Mouse (Mus musculus): ENCODE measurements at regions not wholly inside any gene's neighbourhood (a gene's known extent, or its start where the extent isn't known, plus 50 kb on each side); places are given as distances from the start of the nearest gene placed in this dataset.

GRCm38 (mm10) chr14:66475026-66475425 is 466.0 kb upstream of the Gulo start:
- 85% methylated on average over 1 of the region's 1 CpGs for WGBS
- no peak overlapping the region for H3K4me3 ChIP-seq
- no peaks in the 10 kb centered on the region for H3K36me3 ChIP-seq
- no peak for DNase-seq (ENCODE audit: low spot score)
- H3K9me3 ChIP-seq: peaks cover 2% of the 10 kb centered on the region; the same call in 1 of the 2 replicates
- H3K27me3 ChIP-seq (ENCODE audit: insufficient read depth, poor library complexity, severe bottlenecking): no peaks in the 10 kb centered on the region
- no peak overlapping the region for H3K27ac ChIP-seq
- H3K4me1 ChIP-seq (replicated peaks): peaks cover 26% of the 10 kb centered on the region

GRCm38 (mm10) chr14:66473251-66473550 is 464.2 kb upstream of the Gulo start:
- H3K9me3 ChIP-seq: peaks cover 5% of the 10 kb centered on the region; the same call in 1 of the 2 replicates
- H3K27me3 ChIP-seq (ENCODE audit: insufficient read depth, poor library complexity, severe bottlenecking): no peaks in the 10 kb centered on the region
- H3K4me3 ChIP-seq: no peak overlapping the region
- H3K4me1 ChIP-seq (replicated peaks): peaks cover 14% of the 10 kb centered on the region
- WGBS: 43% methylated on average over 1 of the region's 1 CpGs
- peak overlapping the region; percentile 81 for H3K27ac ChIP-seq
- H3K36me3 ChIP-seq: no peaks in the 10 kb centered on the region
- DNase-seq (ENCODE audit: low spot score): peak; percentile 20

- WGBS: 57% methylated on average over 5 of the region's 5 CpGs
- H3K36me3 ChIP-seq: no peaks in the 10 kb centered on the region
- peaks cover 5% of the 10 kb centered on the region; the same call in 1 of the 2 replicates for H3K9me3 ChIP-seq
- peaks cover 12% of the 10 kb centered on the region for H3K4me1 ChIP-seq (replicated peaks)
- H3K4me3 ChIP-seq: no peak overlapping the region
- H3K27me3 ChIP-seq (ENCODE audit: insufficient read depth, poor library complexity, severe bottlenecking): no peaks in the 10 kb centered on the region
- peak overlapping the region; percentile 81 for H3K27ac ChIP-seq
- peak; percentile 29 for DNase-seq (ENCODE audit: low spot score)
These were observed 463.7 kb upstream of the Gulo start for GRCm38 (mm10) chr14:66472537-66473250.

GRCm38 (mm10) chr14:66462081-66462480 is 453.1 kb upstream of the Gulo start:
- 83% methylated on average over 5 of the region's 5 CpGs for WGBS
- peaks cover 10% of the 10 kb centered on the region for H3K9me3 ChIP-seq
- peak overlapping the region; percentile 82 for H3K27ac ChIP-seq
- no peaks in the 10 kb centered on the region for H3K27me3 ChIP-seq (ENCODE audit: insufficient read depth, poor library complexity, severe bottlenecking)
- no peaks in the 10 kb centered on the region for H3K36me3 ChIP-seq
- no peak for DNase-seq (ENCODE audit: low spot score)
- H3K4me3 ChIP-seq: no peak overlapping the region
- H3K4me1 ChIP-seq (replicated peaks): peaks cover 19% of the 10 kb centered on the region

- H3K27me3 ChIP-seq (ENCODE audit: insufficient read depth, poor library complexity, severe bottlenecking): no peaks in the 10 kb centered on the region
- H3K9me3 ChIP-seq: peaks cover 10% of the 10 kb centered on the region
- DNase-seq (ENCODE audit: low spot score): peak; percentile 45
- H3K4me1 ChIP-seq (replicated peaks): peaks cover 19% of the 10 kb centered on the region
- 29% methylated on average over 3 of the region's 3 CpGs for WGBS
- no peaks in the 10 kb centered on the region for H3K36me3 ChIP-seq
- H3K4me3 ChIP-seq: no peak overlapping the region
- H3K27ac ChIP-seq: peak overlapping the region; percentile 81
These were observed 451.8 kb upstream of the Gulo start for GRCm38 (mm10) chr14:66460795-66461194.

- 94% methylated on average over 4 of the region's 4 CpGs for WGBS
- Histone ChIP-seq H3K4me1 (replicated peaks) (peaks cover 19% of the 10 kb centered on the region), H3K9me3 (peaks cover 10% of the 10 kb centered on the region), H3K36me3 (no peaks in the 10 kb centered on the region), H3K27me3 (ENCODE audit: insufficient read depth, poor library complexity, severe bottlenecking) (no peaks in the 10 kb centered on the region), H3K27ac (no peak overlapping the region), H3K4me3 (no peak overlapping the region)
- DNase-seq (ENCODE audit: low spot score): no peak
These were observed 449.7 kb upstream of the Gulo start for GRCm38 (mm10) chr14:66458696-66459095.

- DNase-seq (ENCODE audit: low spot score): no peak
- no peak overlapping the region for H3K27ac ChIP-seq
- H3K4me1 ChIP-seq (replicated peaks): peaks cover 19% of the 10 kb centered on the region
- WGBS: 90% methylated on average over 6 of the region's 6 CpGs
- H3K4me3 ChIP-seq: no peak overlapping the region
- peaks cover 14% of the 10 kb centered on the region for H3K9me3 ChIP-seq
- H3K27me3 ChIP-seq (ENCODE audit: insufficient read depth, poor library complexity, severe bottlenecking): no peaks in the 10 kb centered on the region
- no peaks in the 10 kb centered on the region for H3K36me3 ChIP-seq
These were observed 448.3 kb upstream of the Gulo start for GRCm38 (mm10) chr14:66457300-66457699.

GRCm38 (mm10) chr14:66452828-66453227 is 443.8 kb upstream of the Gulo start:
- no peak overlapping the region for H3K4me3 ChIP-seq
- 0 out of 2 replicates have a peak, but pooled peaks cover 2% of the 10 kb centered on the region for H3K4me1 ChIP-seq (replicated peaks)
- no peak for DNase-seq (ENCODE audit: low spot score)
- H3K27me3 ChIP-seq (ENCODE audit: insufficient read depth, poor library complexity, severe bottlenecking): no peaks in the 10 kb centered on the region
- H3K9me3 ChIP-seq: peaks cover 5% of the 10 kb centered on the region; the same call in 1 of the 2 replicates
- H3K36me3 ChIP-seq: no peaks in the 10 kb centered on the region
- no peak overlapping the region for H3K27ac ChIP-seq
- WGBS: 87% methylated on average over 3 of the region's 3 CpGs

GRCm38 (mm10) chr14:66450351-66450750 is 441.3 kb upstream of the Gulo start:
- Histone ChIP-seq H3K36me3 (no peaks in the 10 kb centered on the region), H3K9me3 (peaks cover 5% of the 10 kb centered on the region; the same call in 1 of the 2 replicates), H3K27me3 (ENCODE audit: insufficient read depth, poor library complexity, severe bottlenecking) (no peaks in the 10 kb centered on the region), H3K4me1 (replicated peaks) (0 out of 2 replicates have a peak, but pooled peaks cover 2% of the 10 kb centered on the region), H3K27ac (no peak overlapping the region), H3K4me3 (no peak overlapping the region)
- DNase-seq (ENCODE audit: low spot score): no peak
- WGBS: 59% methylated on average over 10 of the region's 10 CpGs

- WGBS: 42% methylated on average over 1 of the region's 1 CpGs
- Histone ChIP-seq H3K9me3 (no peaks in the 10 kb centered on the region), H3K36me3 (no peaks in the 10 kb centered on the region), H3K4me1 (replicated peaks) (no peaks in the 10 kb centered on the region), H3K27ac (no peak overlapping the region), H3K27me3 (ENCODE audit: insufficient read depth, poor library complexity, severe bottlenecking) (no peaks in the 10 kb centered on the region), H3K4me3 (no peak overlapping the region)
- DNase-seq (ENCODE audit: low spot score): no peak
These were observed 433.6 kb upstream of the Gulo start for GRCm38 (mm10) chr14:66442576-66442975.

GRCm38 (mm10) chr14:66441825-66442224 is 432.8 kb upstream of the Gulo start:
- no peak for DNase-seq (ENCODE audit: low spot score)
- 67% methylated on average over 4 of the region's 4 CpGs for WGBS
- Histone ChIP-seq H3K27ac (peak overlapping the region; percentile 42; the same call in 1 of the 2 replicates), H3K4me3 (no peak overlapping the region), H3K4me1 (replicated peaks) (no peaks in the 10 kb centered on the region), H3K27me3 (ENCODE audit: insufficient read depth, poor library complexity, severe bottlenecking) (no peaks in the 10 kb centered on the region), H3K36me3 (no peaks in the 10 kb centered on the region), H3K9me3 (no peaks in the 10 kb centered on the region)

GRCm38 (mm10) chr14:66438572-66438971 is 429.6 kb upstream of the Gulo start:
- Histone ChIP-seq H3K9me3 (no peaks in the 10 kb centered on the region), H3K4me1 (replicated peaks) (no peaks in the 10 kb centered on the region), H3K4me3 (no peak overlapping the region), H3K27ac (no peak overlapping the region), H3K27me3 (ENCODE audit: insufficient read depth, poor library complexity, severe bottlenecking) (no peaks in the 10 kb centered on the region), H3K36me3 (no peaks in the 10 kb centered on the region)
- DNase-seq (ENCODE audit: low spot score): no peak
- 90% methylated on average over 1 of the region's 1 CpGs for WGBS

GRCm38 (mm10) chr14:66438001-66438400 is 429.0 kb upstream of the Gulo start:
- Histone ChIP-seq H3K4me3 (no peak overlapping the region), H3K27me3 (ENCODE audit: insufficient read depth, poor library complexity, severe bottlenecking) (no peaks in the 10 kb centered on the region), H3K9me3 (no peaks in the 10 kb centered on the region), H3K27ac (no peak overlapping the region), H3K4me1 (replicated peaks) (no peaks in the 10 kb centered on the region), H3K36me3 (no peaks in the 10 kb centered on the region)
- 92% methylated on average over 1 of the region's 1 CpGs for WGBS
- no peak for DNase-seq (ENCODE audit: low spot score)

- H3K27ac ChIP-seq: no peak overlapping the region
- H3K27me3 ChIP-seq (ENCODE audit: insufficient read depth, poor library complexity, severe bottlenecking): no peaks in the 10 kb centered on the region
- no peaks in the 10 kb centered on the region for H3K4me1 ChIP-seq (replicated peaks)
- WGBS: 92% methylated on average over 5 of the region's 5 CpGs
- no peak overlapping the region for H3K4me3 ChIP-seq
- no peak for DNase-seq (ENCODE audit: low spot score)
- no peaks in the 10 kb centered on the region for H3K9me3 ChIP-seq
- no peaks in the 10 kb centered on the region for H3K36me3 ChIP-seq
These were observed 422.6 kb upstream of the Gulo start for GRCm38 (mm10) chr14:66431630-66432029.

All from hindbrain, embryonic 10.5 days (tissue).